Mouse (Mus musculus) liver, embryonic 14.5 days (tissue): Measurements from ENCODE around the gene Alkbh1.

Experiments used
- CTCF ChIP-seq: IDR thresholded peaks from 2 replicates; pipeline ENCODE4 v1.5.1; 2016; ENCODE audit warnings: antibody characterized with exemption, low read depth, control low read depth
- EP300 ChIP-seq: IDR thresholded peaks from 2 replicates; pipeline ENCODE4 v1.6.1; 2016; ENCODE audit warnings: antibody characterized with exemption, low read depth

DNA sequence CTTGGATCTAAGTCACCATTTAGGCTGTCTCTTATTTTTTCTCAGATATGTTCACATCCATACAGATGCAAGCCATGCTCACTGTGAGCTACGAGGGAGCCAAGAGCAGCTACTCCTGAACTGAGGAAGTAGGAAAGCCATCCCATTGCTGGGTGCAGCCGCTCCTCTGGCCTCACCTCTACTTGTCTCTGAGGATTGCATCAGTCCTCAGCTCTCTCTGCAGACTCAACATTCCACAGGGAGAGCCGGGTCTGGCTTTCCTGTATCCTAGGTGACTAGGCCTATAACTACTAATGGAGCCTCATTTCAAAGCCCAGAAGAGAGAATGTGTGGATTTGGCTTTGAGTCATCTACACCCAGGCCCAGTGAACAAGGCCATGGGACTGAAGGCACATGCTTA is 38.1 kb downstream of the Alkbh1 start:
- no peak for TF ChIP-seq CTCF
- no peak for TF ChIP-seq EP300
